Mouse (Mus musculus) CH12.LX (cell line): ENCODE measurements at regions not wholly inside any gene's neighbourhood (a gene's known extent, or its start where the extent isn't known, plus 50 kb on each side); places are given as distances from the start of the nearest gene placed in this dataset.

Experiments
- DNase-seq: peaks from one replicate; pipeline ENCODE4 v3.0.0-alpha.2; 2013; ENCODE audit errors: extremely low read depth
- H3K27ac ChIP-seq: 2 replicates; pipeline ENCODE4 v1.5.1; 2012; ENCODE audit warnings: low read depth, mild to moderate bottlenecking, control low read depth, moderate library complexity; ENCODE audit not compliant: insufficient read depth
- H3K27me3 ChIP-seq: replicated peaks from 2 replicates; pipeline ENCODE3; 2012; ENCODE audit warnings: inconsistent platforms
- H3K36me3 ChIP-seq, 2 experiments: replicated peaks in 1 of 2; 2 replicates each; pipeline versions ENCODE3 to v1.6.1; 2012; ENCODE audit warnings: inconsistent platforms in 1 of 2, low read length in 1 of 2, mild to moderate bottlenecking in 1 of 2, mixed read lengths in 1 of 2, moderate library complexity in 1 of 2; ENCODE audit not compliant: control insufficient read depth in 1 of 2, insufficient read depth in 1 of 2
- H3K4me1 ChIP-seq, 2 experiments: 2 replicates each; pipeline ENCODE4 v1.6.1; 2012; ENCODE audit warnings: inconsistent platforms in 1 of 2, moderate library complexity in 1 of 2; ENCODE audit not compliant: insufficient read depth in 2 of 2, control insufficient read depth in 1 of 2
- H3K4me2 ChIP-seq: 2 replicates; pipeline ENCODE4 v1.6.1; 2012; ENCODE audit warnings: low read depth, mild to moderate bottlenecking, control low read depth; ENCODE audit not compliant: poor library complexity, insufficient read depth, severe bottlenecking
- H3K4me3 ChIP-seq, 3 experiments: fragments of 150-350 bp in 1 of 3; sonication (generic) in 1 of 3; replicated peaks in 1 of 3; 2 replicates each; pipeline versions ENCODE3 to v1.5.1; 2011 to 2012; ENCODE audit warnings: low read depth in 2 of 3, low read length in 2 of 3, mild to moderate bottlenecking in 2 of 3, moderate library complexity in 2 of 3, control low read depth in 1 of 3, improper control_type of control experiment in 1 of 3, inconsistent platforms in 1 of 3, mixed read lengths in 1 of 3; ENCODE audit not compliant: poor library complexity in 1 of 3
- H3K79me2 ChIP-seq: replicated peaks from 2 replicates; pipeline ENCODE4 v1.6.1; 2012; ENCODE audit warnings: mild to moderate bottlenecking, moderate library complexity; ENCODE audit not compliant: control insufficient read depth, poor library complexity, insufficient read depth, severe bottlenecking; ENCODE audit errors: extremely low read depth
- H3K9ac ChIP-seq: 2 replicates; pipeline ENCODE4 v1.6.1; 2012; ENCODE audit warnings: low read depth, mild to moderate bottlenecking, control low read depth, moderate library complexity; ENCODE audit not compliant: insufficient read depth
- H3K9me3 ChIP-seq: replicated peaks from 2 replicates; pipeline ENCODE3; 2012; ENCODE audit warnings: low read length, inconsistent platforms, mixed read lengths
- CHD1 ChIP-seq: IDR thresholded peaks from 2 replicates; pipeline ENCODE4 v1.6.1; 2012; ENCODE audit warnings: low read depth, low read length, improper control_type of control experiment, inconsistent platforms
- CHD2 ChIP-seq: IDR thresholded peaks from 2 replicates; pipeline ENCODE4 v1.6.1; 2011; ENCODE audit warnings: low read length, improper control_type of control experiment
- CTCF ChIP-seq, 2 experiments: IDR thresholded peaks in 1 of 2; conservative IDR thresholded peaks in 1 of 2; 2 replicates each; pipeline ENCODE4 v1.5.1; 2011 to 2012; ENCODE audit warnings: low read depth in 2 of 2, low read length in 2 of 2, improper control_type of control experiment in 1 of 2, inconsistent platforms in 1 of 2, mild to moderate bottlenecking in 1 of 2, moderate library complexity in 1 of 2
- EP300 ChIP-seq: IDR thresholded peaks from 2 replicates; pipeline ENCODE4 v1.6.1; 2011; ENCODE audit warnings: low read length, improper control_type of control experiment
- ETS1 ChIP-seq: conservative IDR thresholded peaks from 2 replicates; pipeline ENCODE4 v1.6.1; 2012; ENCODE audit warnings: low read depth, mild to moderate bottlenecking, inconsistent platforms, low read length, improper control_type of control experiment, moderate library complexity
- HCFC1 ChIP-seq: IDR thresholded peaks from 2 replicates; pipeline ENCODE4 v1.6.1; 2012; ENCODE audit warnings: low read depth, mild to moderate bottlenecking, inconsistent platforms, low read length, improper control_type of control experiment
- IRF4 ChIP-seq: IDR thresholded peaks from 2 replicates; pipeline ENCODE4 v1.6.1; 2014; ENCODE audit warnings: low read depth, mild to moderate bottlenecking, inconsistent platforms, low read length, improper control_type of control experiment
- JUN ChIP-seq: IDR thresholded peaks from 2 replicates; pipeline ENCODE4 v1.6.1; 2011; ENCODE audit warnings: low read depth, mild to moderate bottlenecking, low read length, improper control_type of control experiment, moderate library complexity; ENCODE audit not compliant: insufficient read depth
- KAT2A ChIP-seq: IDR thresholded peaks from 2 replicates; pipeline ENCODE4 v1.6.1; 2012; ENCODE audit warnings: low read length, improper control_type of control experiment, inconsistent platforms; ENCODE audit not compliant: insufficient replicate concordance
- MAFK ChIP-seq: IDR thresholded peaks from 2 replicates; pipeline ENCODE4 v1.6.1; 2011; ENCODE audit warnings: low read length, improper control_type of control experiment; ENCODE audit not compliant: insufficient replicate concordance
- MAX ChIP-seq: IDR thresholded peaks from 2 replicates; pipeline ENCODE4 v1.6.1; 2011; ENCODE audit warnings: low read length, improper control_type of control experiment
- MAZ ChIP-seq: IDR thresholded peaks from 2 replicates; pipeline ENCODE4 v1.6.1; 2012; ENCODE audit warnings: low read depth, mild to moderate bottlenecking, inconsistent platforms, low read length, improper control_type of control experiment, moderate library complexity
- MYC ChIP-seq: IDR thresholded peaks from 2 replicates; pipeline ENCODE4 v1.6.1; 2011; ENCODE audit warnings: low read depth, mild to moderate bottlenecking, improper control_type of control experiment, low read length
- PAX5 ChIP-seq: IDR thresholded peaks from 2 replicates; pipeline ENCODE4 v1.6.1; 2012; ENCODE audit warnings: low read length, inconsistent platforms, mixed read lengths
- POLR2A ChIP-seq: IDR thresholded peaks from 2 replicates; pipeline ENCODE4 v1.6.1; 2011; ENCODE audit warnings: low read depth, mild to moderate bottlenecking, improper control_type of control experiment, low read length
- POLR2AphosphoS2 ChIP-seq: IDR thresholded peaks from 2 replicates; pipeline ENCODE4 v1.6.1; 2011; ENCODE audit warnings: low read depth, low read length, improper control_type of control experiment
- RAD21 ChIP-seq: IDR thresholded peaks from 2 replicates; pipeline ENCODE4 v1.6.1; 2011; ENCODE audit warnings: low read depth, mild to moderate bottlenecking, low read length, improper control_type of control experiment, moderate library complexity
- RCOR1 ChIP-seq: conservative IDR thresholded peaks from 2 replicates; pipeline ENCODE4 v1.6.1; 2012; ENCODE audit warnings: low read depth, mild to moderate bottlenecking, inconsistent platforms, low read length, improper control_type of control experiment
- SIN3A ChIP-seq: IDR thresholded peaks from 2 replicates; pipeline ENCODE4 v1.6.1; 2012; ENCODE audit warnings: low read length, improper control_type of control experiment, inconsistent platforms
- SMC3 ChIP-seq: IDR thresholded peaks from 2 replicates; pipeline ENCODE4 v1.6.1; 2011; ENCODE audit warnings: low read depth, low read length, improper control_type of control experiment
- TBP ChIP-seq: conservative IDR thresholded peaks from 2 replicates; pipeline ENCODE4 v1.6.1; 2011; ENCODE audit warnings: low read depth, low read length, improper control_type of control experiment
- USF2 ChIP-seq: conservative IDR thresholded peaks from 2 replicates; pipeline ENCODE4 v1.6.1; 2011; ENCODE audit warnings: low read depth, low read length, improper control_type of control experiment
- ZC3H11A ChIP-seq: IDR thresholded peaks from 2 replicates; pipeline ENCODE4 v1.6.1; 2012; ENCODE audit warnings: low read depth, mild to moderate bottlenecking, inconsistent platforms, low read length, improper control_type of control experiment
- ZKSCAN1 ChIP-seq: IDR thresholded peaks from 2 replicates; pipeline ENCODE4 v1.6.1; 2012; ENCODE audit warnings: low read depth, inconsistent platforms, low read length, improper control_type of control experiment, borderline replicate concordance
- dilution Hi-C: fragments of 300-500 bp; cut with MboI; formaldehyde crosslinking; loops from 2 replicates; pipeline ENCODE4 v1.14.3; 2020; ENCODE audit warnings: low sequenced_read_pairs; ENCODE audit not compliant: extremely low pct_unique_long_range_greater_than_20kb, extremely low pct_ligation_motif_present
- in situ Hi-C: fragments of 300-500 bp; cut with MboI; formaldehyde crosslinking; loops from 3 replicates; pipeline ENCODE4 v1.14.3; 2019; ENCODE audit warnings: low sequenced_read_pairs, low pct_ligation_motif_present, low pct_unique_long_range_greater_than_20kb, mixed read lengths

DNA sequence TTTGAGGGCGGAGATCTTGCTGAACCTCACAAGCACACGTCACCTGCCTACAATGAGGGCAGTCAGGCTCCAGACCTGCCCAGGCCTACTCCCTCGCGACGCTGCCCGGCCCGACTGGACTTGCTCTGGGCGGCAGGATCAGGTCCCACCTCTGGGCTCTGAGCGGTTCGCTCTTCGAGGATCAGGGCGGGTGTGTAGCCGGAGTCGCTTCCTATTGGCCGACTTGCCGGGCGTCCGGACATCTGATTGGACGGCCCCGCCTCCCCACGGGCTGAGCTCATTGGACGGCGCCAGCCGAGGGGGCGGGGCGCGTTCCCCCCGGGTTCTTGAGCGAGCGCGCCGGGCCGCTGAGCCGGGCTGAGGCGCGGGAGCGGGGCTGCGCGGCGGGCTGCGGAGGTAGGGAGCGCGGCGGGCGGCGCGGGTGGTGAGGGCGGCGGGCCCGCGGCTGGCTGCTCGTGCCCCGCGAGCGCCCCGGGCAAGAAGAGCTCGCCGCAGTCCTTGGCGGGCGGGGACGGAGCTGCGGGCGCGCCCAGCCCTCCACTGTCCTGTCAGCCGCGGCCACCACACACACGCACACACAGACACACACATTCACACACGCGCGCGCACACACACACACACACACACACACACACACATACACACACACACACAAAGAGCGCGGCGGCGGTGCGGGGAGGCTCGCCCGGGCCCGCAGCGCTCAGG is 141.5 kb downstream of the Ogfrl1 start:
- no peak for TF ChIP-seq POLR2A
- no peak for TF ChIP-seq MAZ
- no peak for TF ChIP-seq SMC3
- TF ChIP-seq EP300 = no peak
- no peak for TF ChIP-seq USF2
- no peak for TF ChIP-seq MYC
- no peak for TF ChIP-seq ZKSCAN1
- TF ChIP-seq HCFC1 = no peak
- TF ChIP-seq SIN3A = no peak
- no peak for TF ChIP-seq POLR2AphosphoS2
- no peak for TF ChIP-seq CHD1
- TF ChIP-seq KAT2A = no peak
- no peak for TF ChIP-seq MAFK
- no peak for TF ChIP-seq CTCF (conservative IDR thresholded peaks at IDR 0.05 in 1 of 2, IDR thresholded peaks at IDR 0.05 in 1 of 2; ENCODE audit: low read depth in 2 of 2, low read length in 2 of 2)
- TF ChIP-seq CHD2 = no peak
- H3K4me1 ChIP-seq = no peaks in the 10 kb centered on the region
- H3K4me3 ChIP-seq = no peak overlapping the region
- peaks cover 8% of the 10 kb centered on the region for H3K9me3 ChIP-seq
- no peak overlapping the region for H3K9ac ChIP-seq
- in situ Hi-C loops (no loop called here), dilution Hi-C loops (no loop called here)
- no peak overlapping the region for H3K27ac ChIP-seq
- no peaks in the 10 kb centered on the region for H3K36me3 ChIP-seq
- no peaks in the 10 kb centered on the region for H3K27me3 ChIP-seq
- no peaks in the 10 kb centered on the region for H3K79me2 ChIP-seq
- H3K4me2 ChIP-seq = no peak overlapping the region
- DNase-seq = no peak

GRCm38 (mm10) chr1:23254235-23254634 is 143.3 kb downstream of the Ogfrl1 start:
- in situ Hi-C loops = no loop called here
- H3K4me2 ChIP-seq = no peak overlapping the region

More at GRCm38 (mm10) chr1:23254235-23254634, 143.3 kb downstream of the Ogfrl1 start:
- dilution Hi-C loops = no loop called here
- H3K4me1 ChIP-seq = no peaks in the 10 kb centered on the region
- no peaks in the 10 kb centered on the region for H3K36me3 ChIP-seq
- H3K4me3 ChIP-seq = no peak overlapping the region
- no peak for DNase-seq
- H3K27ac ChIP-seq = no peak overlapping the region
- no peaks in the 10 kb centered on the region for H3K27me3 ChIP-seq
- no peaks in the 10 kb centered on the region for H3K79me2 ChIP-seq
- TF ChIP-seq ZC3H11A (no peak), MAZ (no peak), RAD21 (no peak), MYC (no peak), SIN3A (no peak), HCFC1 (no peak), MAFK (no peak), CHD2 (no peak), ETS1 (no peak), PAX5 (no peak), JUN (no peak), CTCF (conservative IDR thresholded peaks at IDR 0.05 in 1 of 2, IDR thresholded peaks at IDR 0.05 in 1 of 2; ENCODE audit: low read depth in 2 of 2, low read length in 2 of 2) (no peak), IRF4 (no peak), MAX (no peak), KAT2A (no peak), RCOR1 (no peak), ZKSCAN1 (no peak), TBP (no peak)
- TF ChIP-seq, all 38 proteins: peak for 0
- H3K9ac ChIP-seq = no peak overlapping the region
- peaks cover 8% of the 10 kb centered on the region for H3K9me3 ChIP-seq
